Mouse (Mus musculus) bone marrow, adult 2 months (tissue): ENCODE measurements around the gene Bora. TPM values are rescaled to one million over a fixed set of nuclear protein-coding genes. Genes with fewer than 3 reads are reported as not detected.
"Not testable (repeated sequence)": the region's sequence is repeated elsewhere in the genome, so short reads cannot be mapped to it uniquely, and the experiment has no call there.

Experiments used
- H3K27ac ChIP-seq: fragments of 200-500 bp; 2 replicates; pipeline ENCODE4 v1.5.1; 2012; ENCODE audit warnings: low read depth, mild to moderate bottlenecking, control low read depth, inconsistent platforms, low read length; ENCODE audit not compliant: control insufficient read depth, poor library complexity, insufficient read depth
- H3K4me1 ChIP-seq: fragments of 200-500 bp; 2 replicates; pipeline ENCODE4 v1.6.1; 2011; ENCODE audit warnings: low read length; ENCODE audit not compliant: control insufficient read depth, insufficient read depth
- H3K4me3 ChIP-seq: fragments of 200-500 bp; replicated peaks from 2 replicates; pipeline ENCODE3; 2011; ENCODE audit warnings: mild to moderate bottlenecking, low read depth, low read length, control low read depth; ENCODE audit not compliant: control insufficient read depth
- CTCF ChIP-seq: fragments of 200-500 bp; IDR thresholded peaks from 2 replicates; pipeline ENCODE4 v1.5.1; 2011; ENCODE audit warnings: low read length, control low read depth; ENCODE audit not compliant: control insufficient read depth, insufficient read depth
- POLR2A ChIP-seq: fragments of 200-500 bp; IDR thresholded peaks from 2 replicates; pipeline ENCODE4 v1.6.1; 2011; ENCODE audit warnings: low read depth, mild to moderate bottlenecking, control low read depth, low read length, borderline replicate concordance; ENCODE audit not compliant: control insufficient read depth
- WGBS: fragments of 180-500 bp; shearing (Covaris S2); methylation state at CpG from one replicate; pipeline ENCODE4 v1.1.7; 2018; 5-methylcytosine and 5-hydroxymethylcytosine counted together
- polyA plus RNA-seq: library from polyadenylated mRNA; stranded (reverse); fragments of >200 nt; gene quantifications from 2 replicates; pipeline ENCODE4 v1.2.4, GENCODE M21; 2011; ENCODE audit warnings: low replicate concordance; ENCODE audit not compliant: missing spikeins, insufficient read depth, insufficient read length

Bora gene
- polyA plus RNA-seq, 1 experiment: 22.8 TPM

DNA sequence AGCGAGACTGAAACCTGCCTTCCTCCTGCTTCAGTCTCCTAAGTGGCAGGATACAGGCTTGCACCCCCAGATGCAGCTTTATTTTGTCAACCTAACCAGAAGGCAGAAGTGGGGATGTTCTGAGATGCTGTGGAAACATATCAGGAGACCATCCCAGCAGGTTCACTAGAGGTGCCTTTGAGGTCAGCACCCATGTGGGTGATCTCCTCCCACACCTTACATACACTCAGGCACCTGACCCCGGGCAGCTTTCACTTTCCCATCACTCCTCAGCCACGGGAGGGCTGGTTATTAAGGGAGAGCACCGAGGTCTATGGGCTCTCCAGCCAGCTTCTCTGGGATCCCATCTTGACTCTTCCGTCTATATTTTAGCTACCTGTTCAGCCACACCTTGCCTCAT, 13.4 kb upstream of the Bora start:
- H3K4me3 ChIP-seq: no peak overlapping the region
- no peak for TF ChIP-seq CTCF
- no peak for TF ChIP-seq POLR2A
- no peaks in the 10 kb centered on the region for H3K4me1 ChIP-seq
- no peak overlapping the region for H3K27ac ChIP-seq
- WGBS: 83% methylated on average over 5 of the region's 5 CpGs

DNA sequence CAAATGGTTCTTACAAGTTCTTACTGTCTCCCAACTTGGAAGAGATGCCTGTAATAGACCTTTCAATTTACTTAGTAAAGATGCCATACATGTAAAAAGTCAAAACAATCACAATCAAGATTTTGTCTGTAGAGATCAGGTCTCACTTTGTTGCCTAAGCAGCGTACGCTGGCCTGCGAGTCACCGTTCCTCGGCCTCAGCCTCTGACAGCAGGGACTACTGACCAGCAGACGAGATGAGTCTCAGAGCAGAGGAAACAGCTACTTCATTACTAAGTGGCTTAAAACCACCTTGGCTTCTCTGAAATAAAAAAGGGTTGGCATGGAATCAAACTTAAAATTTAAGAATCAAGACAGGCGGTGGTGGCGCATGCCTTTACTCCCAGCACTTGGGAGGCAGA, 11.2 kb upstream of the Bora start:
- not testable (repeated sequence) for H3K4me1 ChIP-seq, H3K4me3 ChIP-seq, H3K27ac ChIP-seq
- 93% methylated on average over 8 of the region's 8 CpGs for WGBS

DNA sequence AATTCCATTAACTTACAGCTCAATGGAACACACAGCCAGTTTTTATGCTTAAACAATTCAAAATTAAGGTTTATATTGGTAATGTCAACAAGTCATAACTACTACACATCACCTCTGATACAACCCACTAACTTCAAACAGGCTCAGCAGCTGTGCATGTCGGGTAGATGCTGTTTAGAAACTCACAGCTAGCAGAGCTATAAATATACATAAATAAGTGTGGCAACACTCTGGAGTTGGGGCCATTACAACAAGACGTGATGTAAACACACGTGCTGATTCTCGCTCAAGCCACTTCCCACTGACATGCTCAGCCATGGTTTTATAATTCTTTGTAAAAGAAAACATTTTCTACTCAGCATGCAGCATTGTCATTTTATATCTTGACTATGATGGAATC, 10.0 kb upstream of the Bora start:
- no peak overlapping the region for H3K27ac ChIP-seq
- 56% methylated on average over 4 of the region's 4 CpGs for WGBS
- H3K4me3 ChIP-seq: no peak overlapping the region
- TF ChIP-seq POLR2A (no peak), CTCF (no peak)
- H3K4me1 ChIP-seq: no peaks in the 10 kb centered on the region

DNA sequence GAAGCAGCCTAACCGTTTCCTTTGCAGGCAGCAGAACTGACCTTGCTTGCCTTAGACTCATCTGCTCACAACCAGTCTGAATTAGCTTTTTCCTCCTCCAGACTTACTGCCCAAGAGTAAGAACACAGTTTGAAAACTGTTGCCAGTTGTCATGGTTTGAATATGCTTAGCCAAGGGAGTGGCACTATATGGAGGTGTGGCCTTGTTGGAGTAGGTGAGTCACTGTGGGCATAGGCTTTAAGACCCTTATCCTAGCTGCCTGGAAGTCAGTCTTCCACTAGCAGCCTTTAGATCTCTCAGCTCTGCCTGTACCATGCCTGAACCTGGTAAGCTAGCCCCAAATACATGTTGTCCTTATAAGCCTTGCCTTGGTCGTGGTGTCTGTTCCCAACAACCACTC, 8.3 kb upstream of the Bora start:
- TF ChIP-seq POLR2A (no peak), CTCF (no peak)
- WGBS: 80% methylated on average over 2 of the region's 2 CpGs
- Histone ChIP-seq H3K27ac (no peak overlapping the region), H3K4me3 (no peak overlapping the region), H3K4me1 (no peaks in the 10 kb centered on the region)

DNA sequence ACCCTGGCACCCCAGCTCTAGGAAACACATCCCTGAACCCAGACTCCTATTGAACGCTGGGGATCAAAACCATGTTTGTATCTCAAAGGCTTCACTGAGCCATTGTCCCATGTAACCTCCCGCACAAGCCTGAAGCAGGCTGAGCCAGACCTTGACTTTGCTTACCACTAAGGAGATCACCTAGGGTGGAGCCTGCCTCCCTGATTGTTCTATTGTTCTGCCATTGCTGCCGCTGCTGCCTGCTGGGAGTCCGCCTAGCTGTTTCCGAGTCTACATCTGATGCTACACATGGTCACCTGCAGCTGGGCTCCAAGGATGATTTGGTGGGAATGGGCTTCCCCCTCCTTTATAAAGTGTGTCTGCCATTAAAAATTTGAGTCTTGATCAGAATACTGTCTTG, 6.7 kb upstream of the Bora start:
- H3K27ac ChIP-seq, H3K4me3 ChIP-seq, H3K4me1 ChIP-seq: not testable (repeated sequence)
- WGBS: 93% methylated on average over 5 of the region's 5 CpGs

DNA sequence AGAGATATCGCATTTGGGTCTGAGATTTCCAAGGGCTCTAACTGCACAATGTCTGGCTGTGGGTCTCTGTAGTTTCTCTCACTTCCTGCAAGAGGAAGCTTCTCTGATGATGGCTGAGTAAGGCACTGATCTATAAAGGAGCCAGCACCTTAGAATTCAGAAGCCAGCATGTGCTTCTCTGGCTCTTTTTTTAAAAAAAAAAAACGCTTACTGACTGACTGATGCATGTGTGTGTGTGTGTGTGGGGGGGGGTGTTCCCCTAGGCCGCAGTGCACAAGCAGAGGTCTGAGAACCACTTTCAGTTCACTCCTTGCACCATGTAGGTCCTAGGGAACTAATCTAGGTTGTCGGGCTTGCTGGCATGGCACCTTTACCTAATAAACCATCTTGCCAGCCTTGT, 4.6 kb upstream of the Bora start:
- H3K4me1 ChIP-seq: peaks cover 2% of the 10 kb centered on the region; the same call in 1 of the 2 replicates
- H3K27ac ChIP-seq: no peak overlapping the region
- no peak overlapping the region for H3K4me3 ChIP-seq
- 24% methylated on average over 4 of the region's 4 CpGs for WGBS
- no peak for TF ChIP-seq POLR2A
- no peak for TF ChIP-seq CTCF

DNA sequence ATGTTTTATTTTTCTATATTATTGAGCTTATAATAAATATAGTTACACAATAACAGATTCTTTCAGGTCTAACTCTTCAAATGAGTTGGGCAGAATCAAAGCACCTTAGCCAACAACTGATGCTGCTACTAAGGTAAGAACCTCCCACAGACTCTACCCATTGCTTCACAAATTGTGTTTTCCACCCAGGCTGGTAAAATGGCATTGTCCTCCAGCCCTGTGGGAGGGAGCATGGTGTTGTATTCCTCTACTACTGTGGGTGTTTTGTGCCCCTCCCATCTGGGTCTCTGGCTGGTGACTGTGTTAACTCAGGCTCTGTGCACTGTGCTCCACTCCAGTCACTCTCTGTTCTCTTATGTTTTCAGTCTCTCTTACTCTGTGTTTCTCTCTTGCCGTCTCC, 2.5 kb upstream of the Bora start:
- no peak overlapping the region for H3K4me3 ChIP-seq
- H3K27ac ChIP-seq: no peak overlapping the region
- peaks cover 2% of the 10 kb centered on the region for H3K4me1 ChIP-seq
- no peak for TF ChIP-seq POLR2A
- TF ChIP-seq CTCF: no peak
- WGBS: 47% methylated on average over 1 of the region's 1 CpGs

DNA sequence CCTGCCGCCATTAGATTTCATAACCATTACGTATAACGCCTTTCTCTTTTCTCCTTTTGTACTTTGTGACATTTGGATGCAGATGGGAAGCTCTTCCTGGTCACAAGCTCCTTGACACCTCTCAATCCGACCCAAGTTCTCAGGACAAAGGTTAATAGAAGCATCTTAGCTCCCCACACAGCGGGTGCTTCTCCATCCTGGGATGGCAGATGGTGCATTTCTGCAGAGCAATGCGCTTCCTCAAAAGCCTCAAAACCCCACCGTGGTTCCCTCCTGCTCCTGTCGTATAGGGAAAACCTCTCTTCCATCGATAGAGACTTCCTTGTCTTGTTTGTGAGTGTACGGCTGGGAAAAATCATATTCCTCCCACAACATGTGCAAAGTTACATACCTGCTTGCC, 1.9 kb upstream of the Bora start:
- H3K27ac ChIP-seq: no peak overlapping the region
- peaks cover 2% of the 10 kb centered on the region for H3K4me1 ChIP-seq
- peak overlapping the region; percentile 40 for H3K4me3 ChIP-seq
- WGBS: 24% methylated on average over 10 of the region's 10 CpGs
- TF ChIP-seq CTCF: no peak
- TF ChIP-seq POLR2A: no peak

DNA sequence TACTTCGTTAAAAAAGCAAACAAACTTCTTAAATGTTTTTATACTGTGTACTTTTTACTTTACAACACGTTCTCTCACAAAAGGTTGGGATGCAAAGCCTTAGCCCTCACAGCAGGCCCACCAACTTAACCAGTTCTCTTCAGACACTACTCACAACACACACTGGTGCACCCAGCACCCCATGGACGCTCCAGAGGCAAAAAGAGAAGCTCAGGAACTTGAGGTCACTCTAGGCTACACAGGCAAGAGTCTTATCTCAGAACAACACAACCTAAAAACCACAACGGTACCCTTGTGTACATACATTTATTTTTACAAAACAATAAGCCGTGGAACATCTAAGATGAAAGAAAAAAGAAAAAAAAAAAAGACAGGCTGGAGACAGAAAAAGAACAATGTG, 1.3 kb upstream of the Bora start:
- Histone ChIP-seq H3K4me3 (peak overlapping the region; percentile 58), H3K4me1 (peaks cover 2% of the 10 kb centered on the region), H3K27ac (no peak overlapping the region)
- TF ChIP-seq CTCF: no peak
- TF ChIP-seq POLR2A: no peak
- 2% methylated on average over 5 of the region's 5 CpGs for WGBS
